Mouse (Mus musculus): ENCODE measurements around the gene Zfhx2. TPM values are rescaled to one million over a fixed set of nuclear protein-coding genes. Genes with fewer than 3 reads are reported as not detected.

Gene Zfhx2
- total and polyA plus RNA-seq, 3 experiments: 0.42 to 3.2 TPM; not detected in 1

GRCm38 (mm10) chr14:55118852-55119251 is 26.7 kb upstream of the Zfhx2 start:
- no peak for TF ChIP-seq CHD1 (IDR thresholded peaks at IDR 0.05; ENCODE audit: low read depth, low read length)
- TF ChIP-seq TCF12 (IDR thresholded peaks at IDR 0.05; ENCODE audit: low read depth, low read length): no peak
- TF ChIP-seq MAZ (IDR thresholded peaks at IDR 0.05; ENCODE audit: low read depth, low read length): no peak
- no peak for TF ChIP-seq SIN3A (IDR thresholded peaks at IDR 0.05; ENCODE audit: low read length)
- no peak for TF ChIP-seq POLR2A (IDR thresholded peaks at IDR 0.05; ENCODE audit: control insufficient read depth in 1 of 2, insufficient read depth in 1 of 2, low read depth in 1 of 2, low read length in 2 of 2, poor library complexity in 1 of 2)
- no peak for TF ChIP-seq TBP (IDR thresholded peaks at IDR 0.05; ENCODE audit: low read depth, low read length)
- no peak for TF ChIP-seq USF1 (IDR thresholded peaks at IDR 0.05; ENCODE audit: low read depth, low read length)
- no peak for TF ChIP-seq POLR2AphosphoS2 (IDR thresholded peaks at IDR 0.05; ENCODE audit: low read length)
- TF ChIP-seq MYC (IDR thresholded peaks at IDR 0.05; ENCODE audit: low read depth, low read length): no peak
- no peak for TF ChIP-seq KAT2A (conservative IDR thresholded peaks at IDR 0.05; ENCODE audit: low read depth, low read length)
- no peak for TF ChIP-seq GATA1 (IDR thresholded peaks at IDR 0.05; ENCODE audit: low read depth, low read length)
- no peak for TF ChIP-seq ZNF384 (IDR thresholded peaks at IDR 0.05; ENCODE audit: low read depth, low read length)
- TF ChIP-seq TAL1 (IDR thresholded peaks at IDR 0.05; ENCODE audit: low read length): no peak
- no peak for TF ChIP-seq MEF2A (IDR thresholded peaks at IDR 0.05; ENCODE audit: extremely low read depth, insufficient replicate concordance, low read depth, low read length, poor library complexity, severe bottlenecking)
- no peak for TF ChIP-seq MAX (IDR thresholded peaks at IDR 0.05; ENCODE audit: low read length)
- Histone ChIP-seq H3K27ac (ENCODE audit: control insufficient read depth, low read depth, low read length) (no peak overlapping the region), H3K9me3 (replicated peaks; ENCODE audit: insufficient read depth, low read length) (no peaks in the 10 kb centered on the region), H3K36me3 (ENCODE audit: control insufficient read depth in 1 of 2, insufficient read depth in 2 of 2, low read length in 2 of 2) (no peaks in the 10 kb centered on the region), H3K79me2 (ENCODE audit: control insufficient read depth, insufficient read depth, low read length, poor library complexity) (no peaks in the 10 kb centered on the region), H3K4me3 (ENCODE audit: control insufficient read depth in 1 of 2, insufficient read depth in 1 of 2, low read depth in 2 of 2, low read length in 2 of 2) (no peak overlapping the region), H3K27me3 (ENCODE audit: control insufficient read depth in 1 of 2, insufficient read depth in 2 of 2, low read length in 2 of 2) (peaks cover 0 to 4% of the 10 kb centered on the region in 2 experiments; a peak in 1 of 4 replicates), H3K9ac (ENCODE audit: control insufficient read depth, low read depth, low read length, poor library complexity, severe bottlenecking) (no peak overlapping the region), H3K4me1 (ENCODE audit: control insufficient read depth in 1 of 2, insufficient read depth in 2 of 2, low read length in 2 of 2) (no peaks in the 10 kb centered on the region)
- DNase-seq (ENCODE audit: low read depth, low spot score): peak; percentile 28

GRCm38 (mm10) chr14:55116425-55117200 is 24.5 kb upstream of the Zfhx2 start, which contains the start of gene Jph4:
TSS of gene Jph4 (minus strand) at chr14:55116935.
- no peak within 1 kb of the TSS for H3K4me3 ChIP-seq (ENCODE audit: control insufficient read depth in 1 of 2, insufficient read depth in 1 of 2, low read depth in 2 of 2, low read length in 2 of 2)
- no peaks in the 10 kb centered on the region for H3K9me3 ChIP-seq (replicated peaks; ENCODE audit: insufficient read depth, low read length)
- no peak within 1 kb of the TSS for H3K27ac ChIP-seq (ENCODE audit: control insufficient read depth, low read depth, low read length)
- DNase-seq (ENCODE audit: low read depth, low spot score): no peak
- no peaks in the 10 kb centered on the region for H3K79me2 ChIP-seq (ENCODE audit: control insufficient read depth, insufficient read depth, low read length, poor library complexity)
- no peak for TF ChIP-seq EP300 (IDR thresholded peaks at IDR 0.05; ENCODE audit: low read depth in 1 of 2, low read length in 2 of 2)
- TF ChIP-seq POLR2AphosphoS2 (IDR thresholded peaks at IDR 0.05; ENCODE audit: low read length): no peak
- no peak for TF ChIP-seq USF1 (IDR thresholded peaks at IDR 0.05; ENCODE audit: low read depth, low read length)
- no peak for TF ChIP-seq ZC3H11A (IDR thresholded peaks at IDR 0.05; ENCODE audit: low read depth, low read length)
- TF ChIP-seq CTCF (IDR thresholded peaks at IDR 0.05 in 2 of 3, conservative IDR thresholded peaks at IDR 0.05 in 1 of 3; ENCODE audit: control insufficient read depth in 1 of 3, insufficient read depth in 1 of 3, low read depth in 2 of 3, low read length in 3 of 3, poor library complexity in 1 of 3, severe bottlenecking in 1 of 3): no peak
- TF ChIP-seq ZNF384 (IDR thresholded peaks at IDR 0.05; ENCODE audit: low read depth, low read length): no peak
- no peak for TF ChIP-seq SIN3A (IDR thresholded peaks at IDR 0.05; ENCODE audit: low read length)
- no peak for TF ChIP-seq GABPA (IDR thresholded peaks at IDR 0.05; ENCODE audit: low read depth, low read length)
- no peak for TF ChIP-seq RAD21 (IDR thresholded peaks at IDR 0.05; ENCODE audit: low read depth, low read length)
- TF ChIP-seq POLR2A (IDR thresholded peaks at IDR 0.05; ENCODE audit: control insufficient read depth in 1 of 2, insufficient read depth in 1 of 2, low read depth in 1 of 2, low read length in 2 of 2, poor library complexity in 1 of 2): no peak
- no peak for TF ChIP-seq MAZ (IDR thresholded peaks at IDR 0.05; ENCODE audit: low read depth, low read length)
- no peak for TF ChIP-seq TCF12 (IDR thresholded peaks at IDR 0.05; ENCODE audit: low read depth, low read length)
- TF ChIP-seq MXI1 (IDR thresholded peaks at IDR 0.05; ENCODE audit: low read depth, low read length): no peak
- no peak for TF ChIP-seq HCFC1 (IDR thresholded peaks at IDR 0.05; ENCODE audit: low read depth, low read length)
- TF ChIP-seq GATA1 (IDR thresholded peaks at IDR 0.05; ENCODE audit: low read depth, low read length): no peak
- TF ChIP-seq RCOR1 (IDR thresholded peaks at IDR 0.05; ENCODE audit: low read depth, low read length): no peak
- no peak for TF ChIP-seq TBP (IDR thresholded peaks at IDR 0.05; ENCODE audit: low read depth, low read length)
- TF ChIP-seq CHD2 (IDR thresholded peaks at IDR 0.05; ENCODE audit: low read length): no peak
- no peak for TF ChIP-seq JUND (IDR thresholded peaks at IDR 0.05; ENCODE audit: low read depth, low read length)
- TF ChIP-seq KAT2A (conservative IDR thresholded peaks at IDR 0.05; ENCODE audit: low read depth, low read length): no peak
- no peaks in the 10 kb centered on the region for H3K4me1 ChIP-seq (ENCODE audit: control insufficient read depth in 1 of 2, insufficient read depth in 2 of 2, low read length in 2 of 2)
- no peaks in the 10 kb centered on the region for H3K36me3 ChIP-seq (ENCODE audit: control insufficient read depth in 1 of 2, insufficient read depth in 2 of 2, low read length in 2 of 2)
- H3K27me3 ChIP-seq (ENCODE audit: control insufficient read depth in 1 of 2, insufficient read depth in 2 of 2, low read length in 2 of 2): peaks cover 0 to under 1% of the 10 kb centered on the region in 2 experiments; a peak in 1 of 4 replicates
- H3K9ac ChIP-seq (ENCODE audit: control insufficient read depth, low read depth, low read length, poor library complexity, severe bottlenecking): no peak within 1 kb of the TSS

Data from MEL (cell line).